Mouse (Mus musculus): ENCODE measurements at regions not wholly inside any gene's neighbourhood (a gene's known extent, or its start where the extent isn't known, plus 50 kb on each side); places are given as distances from the start of the nearest gene placed in this dataset.

DNA sequence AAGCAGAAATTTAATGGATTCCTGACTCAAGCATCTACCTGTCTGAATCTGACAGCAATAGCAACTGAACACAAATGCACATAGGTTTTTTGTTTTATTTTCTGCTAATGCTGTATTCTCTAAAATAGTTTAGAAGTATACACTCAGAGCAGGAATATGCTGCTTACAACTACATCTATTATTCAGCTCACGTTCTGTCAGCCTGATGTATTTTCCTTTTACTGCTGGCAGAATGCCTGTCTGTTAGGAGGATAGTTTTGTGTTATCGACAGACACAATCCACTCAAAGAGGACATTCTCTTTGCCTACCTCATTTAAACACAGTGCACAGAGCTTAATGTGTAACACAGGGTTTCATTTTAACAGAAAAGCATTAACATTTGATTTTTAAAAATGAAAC, 269.8 kb upstream of the Chrm3 start:
- DNase-seq (ENCODE audit: low read depth, low spot score) = no peak
- no peaks in the 10 kb centered on the region for H3K9me3 ChIP-seq (replicated peaks; ENCODE audit: insufficient read depth, low read length)
- H3K79me2 ChIP-seq (ENCODE audit: control insufficient read depth, insufficient read depth, low read length, poor library complexity) = no peaks in the 10 kb centered on the region

DNA sequence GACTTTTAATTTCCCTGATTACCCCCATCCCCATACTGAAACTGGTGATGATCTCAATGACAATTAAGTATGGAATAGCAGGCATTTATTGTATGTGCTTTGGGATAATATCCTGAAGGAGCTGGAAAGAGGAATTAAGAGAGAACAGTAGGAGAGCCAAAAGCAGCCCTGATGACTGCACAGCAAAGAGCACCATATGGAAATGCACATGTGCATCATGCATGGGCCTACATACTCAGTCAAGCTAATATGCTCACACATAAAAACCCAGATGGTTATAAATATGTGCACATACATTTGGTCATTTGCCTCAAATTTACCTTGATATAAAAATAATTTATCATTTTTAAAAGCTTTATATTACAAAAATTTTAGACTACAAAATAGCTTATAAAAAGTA, 259.0 kb upstream of the Chrm3 start:
- H3K9me3 ChIP-seq (replicated peaks; ENCODE audit: insufficient read depth, low read length) = no peaks in the 10 kb centered on the region
- H3K4me3 ChIP-seq (ENCODE audit: control insufficient read depth in 1 of 2, insufficient read depth in 1 of 2, low read depth in 2 of 2, low read length in 2 of 2) = no peak overlapping the region
- no peak overlapping the region for H3K27ac ChIP-seq (ENCODE audit: control insufficient read depth, low read depth, low read length)
- no peaks in the 10 kb centered on the region for H3K36me3 ChIP-seq (ENCODE audit: control insufficient read depth in 1 of 2, insufficient read depth in 2 of 2, low read length in 2 of 2)
- H3K27me3 ChIP-seq (ENCODE audit: control insufficient read depth in 1 of 2, insufficient read depth in 2 of 2, low read length in 2 of 2) = no peaks in the 10 kb centered on the region
- H3K79me2 ChIP-seq (ENCODE audit: control insufficient read depth, insufficient read depth, low read length, poor library complexity) = no peaks in the 10 kb centered on the region
- DNase-seq (ENCODE audit: low read depth, low spot score) = no peak
- H3K9ac ChIP-seq (ENCODE audit: control insufficient read depth, low read depth, low read length, poor library complexity, severe bottlenecking) = no peak overlapping the region
- no peak for TF ChIP-seq MXI1 (IDR thresholded peaks at IDR 0.05; ENCODE audit: low read depth, low read length)
- no peak for TF ChIP-seq HCFC1 (IDR thresholded peaks at IDR 0.05; ENCODE audit: low read depth, low read length)
- no peak for TF ChIP-seq RCOR1 (IDR thresholded peaks at IDR 0.05; ENCODE audit: low read depth, low read length)
- TF ChIP-seq TCF12 (IDR thresholded peaks at IDR 0.05; ENCODE audit: low read depth, low read length) = no peak
- TF ChIP-seq CTCF (IDR thresholded peaks at IDR 0.05 in 2 of 3, conservative IDR thresholded peaks at IDR 0.05 in 1 of 3; ENCODE audit: control insufficient read depth in 1 of 3, insufficient read depth in 1 of 3, low read depth in 2 of 3, low read length in 3 of 3, poor library complexity in 1 of 3, severe bottlenecking in 1 of 3) = no peak
- no peak for TF ChIP-seq UBTF (IDR thresholded peaks at IDR 0.05; ENCODE audit: borderline replicate concordance, insufficient read depth, low read depth, low read length)
- no peak for TF ChIP-seq MEF2A (IDR thresholded peaks at IDR 0.05; ENCODE audit: extremely low read depth, insufficient replicate concordance, low read depth, low read length, poor library complexity, severe bottlenecking)
- no peak for TF ChIP-seq MAFK (IDR thresholded peaks at IDR 0.05; ENCODE audit: borderline replicate concordance, low read depth, low read length)
- TF ChIP-seq ZMIZ1 (IDR thresholded peaks at IDR 0.05; ENCODE audit: low read depth, low read length) = no peak
- TF ChIP-seq USF1 (IDR thresholded peaks at IDR 0.05; ENCODE audit: low read depth, low read length) = no peak
- TF ChIP-seq ZNF384 (IDR thresholded peaks at IDR 0.05; ENCODE audit: low read depth, low read length) = no peak
- TF ChIP-seq TAL1 (IDR thresholded peaks at IDR 0.05; ENCODE audit: low read length) = no peak
- TF ChIP-seq NELFE (IDR thresholded peaks at IDR 0.05; ENCODE audit: low read depth, low read length) = no peak
- no peak for TF ChIP-seq USF2 (IDR thresholded peaks at IDR 0.05; ENCODE audit: borderline replicate concordance in 1 of 2, insufficient read depth in 1 of 2, low read depth in 1 of 2, low read length in 2 of 2)
- TF ChIP-seq EP300 (IDR thresholded peaks at IDR 0.05; ENCODE audit: low read depth in 1 of 2, low read length in 2 of 2) = no peak
- no peak for TF ChIP-seq POLR2AphosphoS5 (IDR thresholded peaks at IDR 0.05; ENCODE audit: borderline replicate concordance, low read depth, low read length)
- no peaks in the 10 kb centered on the region for H3K4me1 ChIP-seq (ENCODE audit: control insufficient read depth in 1 of 2, insufficient read depth in 2 of 2, low read length in 2 of 2)

More for the DNA sequence above, 269.8 kb upstream of the Chrm3 start:
- no peak for TF ChIP-seq TBP (IDR thresholded peaks at IDR 0.05; ENCODE audit: low read depth, low read length)
- no peak for TF ChIP-seq MXI1 (IDR thresholded peaks at IDR 0.05; ENCODE audit: low read depth, low read length)
- no peak for TF ChIP-seq MYB (IDR thresholded peaks at IDR 0.05; ENCODE audit: low read depth, low read length)
- no peak for TF ChIP-seq UBTF (IDR thresholded peaks at IDR 0.05; ENCODE audit: borderline replicate concordance, insufficient read depth, low read depth, low read length)
- TF ChIP-seq NRF1 (IDR thresholded peaks at IDR 0.05; ENCODE audit: insufficient read depth, low read depth, low read length, poor library complexity, severe bottlenecking) = no peak
- no peak for TF ChIP-seq RAD21 (IDR thresholded peaks at IDR 0.05; ENCODE audit: low read depth, low read length)
- TF ChIP-seq KAT2A (conservative IDR thresholded peaks at IDR 0.05; ENCODE audit: low read depth, low read length) = no peak
- no peak for TF ChIP-seq TCF12 (IDR thresholded peaks at IDR 0.05; ENCODE audit: low read depth, low read length)
- TF ChIP-seq BHLHE40 (IDR thresholded peaks at IDR 0.05; ENCODE audit: borderline replicate concordance, low read depth, low read length) = no peak
- no peak for TF ChIP-seq ZNF384 (IDR thresholded peaks at IDR 0.05; ENCODE audit: low read depth, low read length)
- no peak for TF ChIP-seq POLR2A (IDR thresholded peaks at IDR 0.05; ENCODE audit: control insufficient read depth in 1 of 2, insufficient read depth in 1 of 2, low read depth in 1 of 2, low read length in 2 of 2, poor library complexity in 1 of 2)
- TF ChIP-seq CHD1 (IDR thresholded peaks at IDR 0.05; ENCODE audit: low read depth, low read length) = no peak
- Histone ChIP-seq H3K9ac (ENCODE audit: control insufficient read depth, low read depth, low read length, poor library complexity, severe bottlenecking) (no peak overlapping the region), H3K4me1 (ENCODE audit: control insufficient read depth in 1 of 2, insufficient read depth in 2 of 2, low read length in 2 of 2) (no peaks in the 10 kb centered on the region), H3K4me3 (ENCODE audit: control insufficient read depth in 1 of 2, insufficient read depth in 1 of 2, low read depth in 2 of 2, low read length in 2 of 2) (no peak overlapping the region), H3K27me3 (ENCODE audit: control insufficient read depth in 1 of 2, insufficient read depth in 2 of 2, low read length in 2 of 2) (no peaks in the 10 kb centered on the region), H3K27ac (ENCODE audit: control insufficient read depth, low read depth, low read length) (no peak overlapping the region), H3K36me3 (ENCODE audit: control insufficient read depth in 1 of 2, insufficient read depth in 2 of 2, low read length in 2 of 2) (no peaks in the 10 kb centered on the region)

Measured in MEL (cell line).